Mouse (Mus musculus): Measurements from ENCODE around the gene Spns1. TPM values are rescaled to one million over a fixed set of nuclear protein-coding genes. Genes with fewer than 3 reads are reported as not detected.
"Not testable (repeated sequence)": the region's sequence is repeated elsewhere in the genome, so short reads cannot be mapped to it uniquely, and the experiment has no call there.

Gene Spns1
- polyA plus RNA-seq, 1 experiment from 2014 or later: 95.4 TPM

GRCm38 (mm10) chr7:126325576-126326273 is 51.5 kb downstream of the Spns1 start:
- H3K27ac ChIP-seq; H3K9ac ChIP-seq; H3K4me3 ChIP-seq; H3K9me3 ChIP-seq; ATAC-seq (replicated peaks); H3K4me1 ChIP-seq; H3K36me3 ChIP-seq (replicated peaks); H3K27me3 ChIP-seq (replicated peaks); H3K4me2 ChIP-seq: not testable (repeated sequence)
- WGBS: 27% methylated on average over 9 of the region's 9 CpGs

DNA sequence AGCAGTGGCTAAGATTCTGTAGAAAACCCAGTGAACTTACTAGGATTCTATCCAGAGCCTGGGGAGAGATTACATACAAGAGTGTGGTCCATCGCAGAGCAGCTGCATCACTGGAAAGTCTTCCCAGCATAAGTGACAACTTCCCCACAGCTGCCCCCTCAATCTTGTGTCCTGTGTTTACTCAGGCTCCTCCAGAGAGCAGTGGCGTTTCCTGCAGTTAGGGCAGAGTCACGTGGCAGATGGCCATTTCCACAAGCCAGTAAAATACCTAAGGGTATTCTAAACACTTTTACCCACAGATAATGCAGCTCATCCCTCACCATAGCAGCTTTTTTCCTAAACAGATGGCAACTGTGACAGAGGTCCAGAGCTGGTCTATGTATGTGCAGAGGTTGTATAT is 52.5 kb downstream of the Spns1 start:
- Histone ChIP-seq H3K27me3 (replicated peaks) (0 out of 2 replicates have a peak, but pooled peaks cover 3% of the 10 kb centered on the region), H3K4me3 (no peak overlapping the region), H3K36me3 (replicated peaks) (no peaks in the 10 kb centered on the region), H3K27ac (no peak overlapping the region), H3K4me2 (no peak overlapping the region), H3K9ac (peak overlapping the region; percentile 6; the same call in 1 of the 2 replicates), H3K4me1 (no peaks in the 10 kb centered on the region), H3K9me3 (no peaks in the 10 kb centered on the region)
- ATAC-seq (replicated peaks): no peak
- WGBS: 46% methylated on average over 3 of the region's 3 CpGs

GRCm38 (mm10) chr7:126323729-126324128 is 53.5 kb downstream of the Spns1 start:
- no peak overlapping the region for H3K27ac ChIP-seq
- no peaks in the 10 kb centered on the region for H3K36me3 ChIP-seq (replicated peaks)
- H3K4me2 ChIP-seq: no peak overlapping the region
- WGBS: 8% methylated on average over 11 of the region's 11 CpGs
- H3K4me3 ChIP-seq: no peak overlapping the region
- no peaks in the 10 kb centered on the region for H3K4me1 ChIP-seq
- H3K9me3 ChIP-seq: no peaks in the 10 kb centered on the region
- H3K27me3 ChIP-seq (replicated peaks): 0 out of 2 replicates have a peak, but pooled peaks cover 3% of the 10 kb centered on the region
- H3K9ac ChIP-seq: no peak overlapping the region
- ATAC-seq (replicated peaks): no peak

Small RNA genes within 50 kb of the gene (microRNA-seq; reads per million reads assigned to microRNA genes)
- gene Mir7058: not detected

Other genes starting within 250 kb of the Spns1 start
- 55.7 and 55.9 TPM in 2 replicates for gene Xpo6, start 176.9 kb downstream of the Spns1 start, polyA plus RNA-seq (2015; fragmentation: Nextera tagmentation; extraction: Ambion mirVana)
- 333 and 359 TPM in 2 replicates for gene Sbk1, start 104.8 kb downstream of the Spns1 start, polyA plus RNA-seq (2015; fragmentation: Nextera tagmentation; extraction: Ambion mirVana)
- 1.1 and 1.4 TPM in 2 replicates for gene Lat, start 7.9 kb downstream of the Spns1 start, polyA plus RNA-seq (2015; fragmentation: Nextera tagmentation; extraction: Ambion mirVana)
- gene Nfatc2ip, start 19.3 kb upstream of the Spns1 start, polyA plus RNA-seq (2015; fragmentation: Nextera tagmentation; extraction: Ambion mirVana): 2.2 and 2.6 TPM in 2 replicates
- 0.31 TPM in 1 of 2 replicates, not detected in the other for gene Cd19, start 37.4 kb upstream of the Spns1 start, polyA plus RNA-seq (2015; fragmentation: Nextera tagmentation; extraction: Ambion mirVana)
- 26.0 and 28.7 TPM in 2 replicates for gene Rabep2, start 51.3 kb upstream of the Spns1 start, polyA plus RNA-seq (2015; fragmentation: Nextera tagmentation; extraction: Ambion mirVana)
- 0.34 and 0.58 TPM in 2 replicates for gene Atp2a1, start 85.7 kb upstream of the Spns1 start, polyA plus RNA-seq (2015; fragmentation: Nextera tagmentation; extraction: Ambion mirVana)
- 84.3 and 87.0 TPM in 2 replicates for gene Sh2b1, start 98.0 kb upstream of the Spns1 start, polyA plus RNA-seq (2015; fragmentation: Nextera tagmentation; extraction: Ambion mirVana)
- gene Tufm, start 109.9 kb upstream of the Spns1 start, polyA plus RNA-seq (2015; fragmentation: Nextera tagmentation; extraction: Ambion mirVana): 133 and 137 TPM in 2 replicates
- 75.9 and 83.6 TPM in 2 replicates for gene Atxn2l, start 126.0 kb upstream of the Spns1 start, polyA plus RNA-seq (2015; fragmentation: Nextera tagmentation; extraction: Ambion mirVana)
- 173 and 186 TPM in 2 replicates for gene Eif3c, start 189.0 kb upstream of the Spns1 start, polyA plus RNA-seq (2015; fragmentation: Nextera tagmentation; extraction: Ambion mirVana)
- 0.32 and 0.38 TPM in 2 replicates for gene Apobr, start 207.5 kb upstream of the Spns1 start, polyA plus RNA-seq (2015; fragmentation: Nextera tagmentation; extraction: Ambion mirVana)
- gene Cln3, start 208.4 kb upstream of the Spns1 start, polyA plus RNA-seq (2015; fragmentation: Nextera tagmentation; extraction: Ambion mirVana): 34.1 and 35.6 TPM in 2 replicates
- not detected in 2 replicates for gene Il27, start 217.5 kb upstream of the Spns1 start, polyA plus RNA-seq (2015; fragmentation: Nextera tagmentation; extraction: Ambion mirVana)

All from midbrain, embryonic 15.5 days (tissue).